Mouse (Mus musculus) layer of hippocampus, adult 9-10 months (tissue): Measurements from ENCODE around the gene Polr2f.
A peak's percentile ranks its signal among the peaks of the same experiment; 100 is the strongest.

Experiments used
- DNase-seq: peaks from one replicate; pipeline ENCODE4 v3.0.0; 2022; ENCODE audit warnings: low spot score

Gene Polr2f

DNA sequence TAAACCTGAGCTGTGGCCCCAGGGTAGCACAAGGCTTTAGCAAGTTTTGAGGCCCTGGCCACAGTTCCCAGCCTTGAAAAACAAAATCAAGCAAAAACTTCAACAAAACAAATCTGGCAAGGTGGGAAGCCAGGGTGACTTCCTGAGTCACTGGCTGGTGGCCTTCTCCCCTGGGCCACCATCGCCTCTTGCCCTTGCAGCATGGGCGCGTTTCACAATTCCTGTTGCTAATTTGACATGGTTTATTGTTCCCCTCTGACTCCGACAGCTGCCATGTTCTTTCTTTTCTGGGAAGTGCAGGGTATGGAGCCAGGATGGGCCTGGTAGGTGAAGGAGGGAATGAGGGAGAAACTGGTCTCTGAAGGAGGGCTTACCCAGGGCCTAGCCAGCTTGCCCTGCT is 18.7 kb upstream of the Polr2f start:
- no peak for DNase-seq

DNA sequence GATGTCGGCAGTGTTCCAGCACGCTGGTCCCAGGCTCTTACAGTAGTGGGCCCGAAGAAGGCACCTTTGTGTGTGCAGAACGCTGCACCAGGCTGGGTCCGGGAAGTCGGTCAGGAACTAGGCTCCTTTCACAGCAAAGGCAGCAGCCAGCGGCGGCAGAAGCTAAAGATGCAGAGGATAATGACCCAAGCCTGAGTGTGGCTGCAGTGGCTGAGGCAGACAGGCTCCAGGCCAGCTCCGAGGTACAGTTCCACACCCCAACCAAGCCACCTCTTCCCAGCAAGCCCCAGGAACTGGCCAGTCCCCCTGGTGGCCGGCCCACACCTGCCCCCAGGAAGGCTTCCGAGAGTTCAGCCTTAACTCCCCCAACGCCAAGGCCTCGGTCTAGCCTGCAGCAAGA is 18.3 kb upstream of the Polr2f start:
- no peak for DNase-seq

GRCm38 (mm10) chr15:79123751-79124150 is 17.1 kb upstream of the Polr2f start:
- DNase-seq = no peak

DNA sequence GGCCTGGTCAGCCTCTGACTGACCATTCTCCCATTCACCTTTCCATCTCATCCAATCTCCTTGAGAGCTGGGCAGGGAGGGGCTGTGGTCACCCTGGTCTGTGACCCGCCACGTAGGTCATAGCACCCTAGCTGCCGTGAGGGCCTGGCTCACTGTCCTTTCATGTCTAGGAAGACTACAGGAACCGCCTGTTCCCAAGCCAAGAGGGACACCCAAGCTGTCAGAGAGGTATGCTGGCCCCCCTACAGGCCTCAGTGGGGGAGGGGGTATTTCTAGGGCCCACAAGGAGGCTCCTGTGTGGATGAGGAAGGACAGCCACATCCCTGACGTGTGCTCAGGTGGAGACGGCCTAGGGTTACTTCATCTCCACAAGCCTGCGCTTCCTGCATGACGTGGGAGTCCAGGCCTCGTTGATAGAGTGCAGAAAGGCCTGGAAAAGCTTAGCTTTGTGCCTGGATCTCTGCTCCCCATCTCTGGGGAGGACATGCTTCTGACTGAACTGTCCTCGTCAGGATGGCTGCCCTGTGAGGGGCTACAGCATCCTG is 16.4 kb upstream of the Polr2f start:
- DNase-seq = no peak

DNA sequence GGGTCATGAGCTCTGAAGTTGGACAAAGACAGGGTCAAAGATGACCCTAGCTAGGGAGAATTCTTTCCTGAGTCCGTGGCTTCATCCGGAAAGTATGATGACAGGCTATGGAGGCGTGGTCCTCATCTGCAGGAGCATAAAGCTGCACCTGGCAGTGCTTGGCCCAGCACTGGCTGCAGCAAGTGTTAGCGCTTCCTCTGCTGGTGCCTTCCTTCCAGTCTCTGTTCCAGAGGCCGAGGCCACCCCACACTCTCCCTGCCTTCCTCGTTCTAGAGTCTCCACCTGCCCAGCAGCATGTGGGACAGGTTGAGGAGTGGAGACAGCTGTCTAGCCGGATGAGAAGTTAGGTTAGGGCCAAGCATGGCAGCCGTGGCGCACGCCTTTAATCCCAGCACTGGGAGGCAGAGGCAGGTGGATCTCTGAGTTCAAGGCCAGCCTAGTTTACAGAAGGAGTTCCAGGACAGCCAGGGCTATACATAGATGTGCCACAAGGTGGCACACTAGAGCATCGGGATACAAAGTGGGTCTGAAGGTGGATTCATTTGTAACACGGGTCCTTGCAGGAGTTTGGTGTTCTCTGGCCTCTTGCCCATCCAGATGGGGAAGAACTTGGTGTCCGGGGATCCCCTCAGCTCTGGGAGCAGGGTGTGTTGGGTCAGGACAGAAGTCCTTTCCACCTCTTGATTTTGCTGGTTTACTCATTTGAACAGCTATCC is 14.4 kb upstream of the Polr2f start:
- DNase-seq = no peak

DNA sequence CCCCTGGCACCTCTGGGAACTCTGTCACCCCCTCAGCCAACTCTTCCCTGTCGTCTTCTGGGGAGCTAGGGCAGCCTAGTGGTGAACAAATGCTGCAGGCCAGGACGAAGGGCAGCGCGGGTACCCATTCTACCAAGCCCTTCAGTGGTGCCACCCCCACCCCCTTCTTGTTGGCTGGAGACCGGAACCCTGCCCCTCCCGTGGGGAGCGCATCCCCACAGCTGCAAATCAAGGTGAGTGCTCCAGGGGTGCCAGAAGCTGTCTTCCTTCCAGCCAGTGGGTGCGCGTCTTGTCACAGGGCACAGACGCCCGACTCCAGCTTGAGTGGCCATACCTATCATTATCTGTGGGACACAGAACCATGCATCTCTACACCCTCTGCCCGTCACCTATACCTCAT is 13.7 kb upstream of the Polr2f start:
- no peak for DNase-seq

DNA sequence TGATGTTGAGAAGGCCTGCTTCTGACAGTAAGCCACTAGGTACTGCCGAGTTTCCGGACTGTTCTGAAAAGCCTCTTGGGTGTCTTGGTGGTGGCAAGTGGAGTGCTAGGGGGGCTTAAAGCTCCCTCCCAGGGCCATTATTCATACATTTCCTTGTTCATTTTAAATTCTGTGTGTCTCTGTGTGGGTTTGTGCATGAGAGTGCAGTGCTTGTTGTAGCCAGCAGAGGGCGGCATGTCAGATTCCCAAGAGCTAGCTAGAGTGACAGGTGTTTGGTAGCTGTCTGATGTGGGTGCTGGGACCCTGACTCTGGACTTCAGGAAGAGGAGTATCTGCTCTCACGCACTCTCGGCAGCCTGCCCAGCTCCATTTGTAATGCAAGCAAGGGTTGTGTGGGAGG is 12.6 kb upstream of the Polr2f start:
- no peak for DNase-seq

- no peak for DNase-seq
Measured at GRCm38 (mm10) chr15:79129311-79129710, 11.5 kb upstream of the Polr2f start.

DNA sequence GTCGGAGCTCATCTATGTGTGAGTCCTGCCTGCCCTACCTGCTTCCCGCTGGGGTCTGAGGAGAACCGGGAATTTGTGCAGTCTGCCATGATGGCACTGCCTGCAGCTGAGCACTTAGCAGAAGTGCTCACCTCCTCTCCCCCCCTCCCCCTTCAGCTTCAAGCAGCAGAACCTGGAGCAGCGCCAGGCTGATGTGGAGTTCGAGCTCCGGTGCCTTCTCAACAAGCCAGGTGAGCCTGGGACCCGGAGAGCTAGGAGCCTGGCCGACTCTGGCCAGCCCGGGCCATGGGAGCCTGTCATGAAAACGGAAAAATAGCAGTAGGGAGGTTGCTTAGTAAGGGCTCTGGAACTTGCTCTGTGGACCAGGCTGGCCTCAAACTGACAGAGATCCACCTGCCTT is 10.0 kb upstream of the Polr2f start:
- DNase-seq = no peak

GRCm38 (mm10) chr15:79131442-79131841 is 9.4 kb upstream of the Polr2f start:
- DNase-seq = no peak

DNA sequence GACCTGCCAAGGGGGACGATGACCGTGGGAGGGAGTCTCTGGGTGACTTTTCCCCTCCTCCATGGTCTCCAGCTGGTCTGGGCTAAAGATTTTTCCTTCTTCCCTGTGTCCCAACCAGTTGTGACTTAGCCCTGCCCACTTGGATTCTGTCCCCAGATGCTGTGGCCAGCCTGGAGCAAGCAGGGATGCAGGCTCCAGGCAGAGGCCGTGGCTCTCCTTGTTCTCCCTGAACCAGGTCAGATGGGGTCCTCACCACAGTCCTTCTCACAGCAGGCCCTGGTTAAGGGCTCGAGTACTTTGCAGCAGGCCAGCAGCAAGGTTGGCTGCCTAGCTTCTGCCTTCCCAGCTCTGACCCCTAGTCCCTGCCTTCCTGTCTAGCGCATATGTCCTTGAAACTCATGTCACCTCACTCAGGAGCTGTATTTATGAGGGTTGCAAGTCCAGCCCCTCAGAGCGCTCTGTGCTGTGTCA is 7.6 kb upstream of the Polr2f start:
- DNase-seq = no peak

GRCm38 (mm10) chr15:79134496-79135270 is 6.1 kb upstream of the Polr2f start:
- DNase-seq = no peak

- no peak for DNase-seq
Measured at GRCm38 (mm10) chr15:79135332-79135731, 5.5 kb upstream of the Polr2f start.

GRCm38 (mm10) chr15:79135783-79136575 is 4.8 kb upstream of the Polr2f start:
- no peak for DNase-seq

DNA sequence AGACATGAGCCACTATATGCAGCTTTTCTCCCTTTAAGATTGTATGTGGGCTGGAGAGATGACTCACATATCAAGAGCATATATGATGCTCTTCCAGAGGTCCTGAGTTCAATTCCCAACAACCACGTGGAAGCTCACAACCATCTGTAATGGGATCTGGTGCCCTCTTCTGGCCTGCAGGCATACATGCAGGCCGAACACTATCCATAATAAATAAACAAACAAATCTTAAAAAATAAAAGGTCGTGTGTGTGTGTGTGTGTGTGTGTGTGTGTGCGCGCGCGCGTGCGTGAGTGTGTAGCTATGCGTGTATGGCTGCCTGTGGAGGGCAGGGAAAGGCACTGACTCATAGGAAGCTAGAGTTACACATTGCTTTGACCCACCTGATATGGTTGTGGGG is 1.2 kb upstream of the Polr2f start:
- no peak for DNase-seq

- DNase-seq = no peak
Measured at GRCm38 (mm10) chr15:79141566-79141917, 733 bp downstream of the Polr2f start.

GRCm38 (mm10) chr15:79143316-79143715 is 2.5 kb downstream of the Polr2f start:
- DNase-seq = no peak

- no peak for DNase-seq
Measured at GRCm38 (mm10) chr15:79144021-79144420, 3.2 kb downstream of the Polr2f start.

GRCm38 (mm10) chr15:79145522-79145921 is 4.7 kb downstream of the Polr2f start:
- DNase-seq = no peak

- peak; percentile 79 for DNase-seq
Measured at GRCm38 (mm10) chr15:79148533-79148932, 7.7 kb downstream of the Polr2f start.

DNA sequence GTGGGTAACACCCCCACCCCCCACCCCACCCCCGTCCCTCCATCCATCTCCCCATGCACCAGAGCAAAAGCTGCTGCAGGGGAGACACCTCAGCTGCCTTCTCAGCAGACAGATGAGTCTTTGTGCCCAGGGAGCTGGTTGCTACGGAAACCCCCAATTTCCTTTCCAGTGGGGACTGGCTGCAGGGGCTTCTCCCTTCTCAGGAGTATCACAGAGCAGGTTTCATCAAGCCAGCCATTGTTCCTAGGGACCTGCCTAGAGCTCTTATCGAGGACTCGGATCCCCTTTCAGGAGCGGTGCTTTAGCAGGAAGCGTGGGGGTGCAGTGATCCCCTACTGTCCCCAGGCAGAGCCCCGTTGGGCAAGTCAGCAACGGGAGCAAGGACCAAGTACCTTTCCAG is 11.1 kb downstream of the Polr2f start:
- DNase-seq = no peak

- DNase-seq = no peak
Measured at GRCm38 (mm10) chr15:79152709-79153108, 11.9 kb downstream of the Polr2f start.

GRCm38 (mm10) chr15:79155572-79155971 is 14.8 kb downstream of the Polr2f start:
- no peak for DNase-seq
